Mouse (Mus musculus) T-helper 17 cell (primary cell): ENCODE data around the gene Ankrd23.

Source experiments
- in situ Hi-C, 2 experiments: fragments of 300-600 bp; cut with MboI, MseI; formaldehyde crosslinking; loops; 1 replicate in 1 of 2; 2 replicates in 1 of 2; pipeline ENCODE4 v1.15.1; 2025; ENCODE audit warnings: high pct_unique_total_duplicates in 2 of 2

Gene Ankrd23

DNA sequence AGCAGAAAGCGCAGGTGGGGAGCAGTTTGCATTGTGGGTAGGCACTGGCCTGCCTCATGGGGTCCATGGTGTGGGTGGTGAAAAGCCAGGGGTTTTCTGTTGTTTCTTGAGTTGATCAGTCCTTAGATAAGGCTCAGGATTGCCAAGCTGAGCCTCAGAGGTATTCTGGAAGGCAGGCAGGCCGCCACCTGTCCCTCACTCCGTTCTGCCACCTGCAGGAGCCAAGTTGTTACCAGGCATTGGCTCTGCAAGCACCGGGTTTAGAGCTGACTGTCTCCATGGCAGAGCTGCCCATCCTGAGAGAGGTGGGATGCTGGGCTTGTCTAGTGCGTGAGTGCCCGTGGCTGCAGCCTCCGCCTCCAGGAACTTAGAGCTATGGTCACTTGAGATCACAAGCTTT, 14.5 kb downstream of the Ankrd23 start:
- in situ Hi-C loops: no loop called here

DNA sequence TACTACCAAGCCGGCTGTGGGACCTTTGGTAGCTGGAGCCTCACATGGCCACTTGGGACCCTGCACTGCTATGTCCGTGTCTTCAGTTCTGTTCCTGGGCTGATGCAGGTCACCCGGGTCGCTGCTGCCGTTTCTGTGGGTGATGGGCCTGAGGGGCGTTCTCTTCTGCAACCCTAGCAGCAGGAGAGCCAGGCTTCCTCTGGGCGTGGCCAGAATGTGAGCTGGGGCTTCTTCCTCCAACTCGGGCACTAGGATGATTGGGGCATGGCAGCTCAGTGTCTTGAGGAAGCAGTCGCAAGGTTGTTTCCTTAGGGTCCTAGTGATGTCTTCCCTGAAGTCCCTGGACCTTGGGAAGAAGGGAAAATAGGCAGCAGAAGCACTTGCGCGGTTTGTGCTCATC, 17.1 kb downstream of the Ankrd23 start:
- in situ Hi-C loops: no loop called here

GRCm38 (mm10) chr1:36518259-36518658, 18.4 kb downstream of the Ankrd23 start:
- in situ Hi-C loops: no loop called here

- in situ Hi-C loops: no loop called here
Measured at GRCm38 (mm10) chr1:36513718-36514117, 23.0 kb downstream of the Ankrd23 start.

- in situ Hi-C loops: no loop called here
Measured at GRCm38 (mm10) chr1:36513310-36513709, 23.4 kb downstream of the Ankrd23 start.

- in situ Hi-C loops: no loop called here
Measured at GRCm38 (mm10) chr1:36512966-36513280, 23.8 kb downstream of the Ankrd23 start.

DNA sequence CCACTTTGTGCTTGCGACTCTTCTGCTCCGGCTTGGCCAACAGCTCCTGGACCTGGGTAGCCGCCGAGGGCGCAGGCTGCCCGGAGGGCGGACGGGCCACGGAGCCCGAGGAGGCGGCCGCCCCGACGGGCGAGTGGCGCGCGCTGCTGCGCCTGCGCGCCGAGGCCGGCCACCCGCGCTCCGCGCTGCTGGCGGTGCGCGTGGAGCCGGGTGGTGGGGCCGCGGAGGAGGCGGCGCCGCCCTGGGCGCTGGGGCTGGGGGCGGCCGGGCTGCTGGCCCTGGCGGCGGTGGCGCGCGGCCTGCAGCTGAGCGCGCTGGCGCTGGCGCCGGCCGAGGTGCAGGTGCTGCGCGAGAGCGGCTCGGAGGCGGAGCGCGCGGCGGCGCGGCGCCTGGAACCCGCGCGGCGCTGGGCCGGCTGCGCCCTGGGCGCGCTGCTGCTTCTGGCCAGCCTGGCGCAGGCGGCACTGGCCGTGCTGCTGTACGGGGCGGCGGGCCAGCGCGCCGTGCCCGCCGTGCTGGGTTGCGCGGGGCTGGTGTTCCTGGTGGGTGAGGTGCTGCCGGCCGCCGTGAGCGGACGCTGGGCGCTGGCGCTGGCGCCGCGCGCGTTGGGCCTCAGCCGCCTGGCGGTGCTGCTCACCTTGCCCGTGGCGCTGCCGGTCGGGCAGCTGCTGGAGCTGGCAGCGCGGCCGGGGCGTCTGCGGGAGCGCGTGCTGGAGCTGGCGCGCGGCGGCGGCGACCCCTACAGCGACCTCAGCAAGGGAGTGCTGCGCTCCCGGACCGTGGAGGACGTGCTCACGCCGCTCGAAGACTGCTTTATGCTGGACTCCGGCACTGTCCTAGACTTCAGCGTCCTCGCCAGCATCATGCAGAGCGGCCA, 24.4 kb downstream of the Ankrd23 start:
- in situ Hi-C loops: no loop called here

DNA sequence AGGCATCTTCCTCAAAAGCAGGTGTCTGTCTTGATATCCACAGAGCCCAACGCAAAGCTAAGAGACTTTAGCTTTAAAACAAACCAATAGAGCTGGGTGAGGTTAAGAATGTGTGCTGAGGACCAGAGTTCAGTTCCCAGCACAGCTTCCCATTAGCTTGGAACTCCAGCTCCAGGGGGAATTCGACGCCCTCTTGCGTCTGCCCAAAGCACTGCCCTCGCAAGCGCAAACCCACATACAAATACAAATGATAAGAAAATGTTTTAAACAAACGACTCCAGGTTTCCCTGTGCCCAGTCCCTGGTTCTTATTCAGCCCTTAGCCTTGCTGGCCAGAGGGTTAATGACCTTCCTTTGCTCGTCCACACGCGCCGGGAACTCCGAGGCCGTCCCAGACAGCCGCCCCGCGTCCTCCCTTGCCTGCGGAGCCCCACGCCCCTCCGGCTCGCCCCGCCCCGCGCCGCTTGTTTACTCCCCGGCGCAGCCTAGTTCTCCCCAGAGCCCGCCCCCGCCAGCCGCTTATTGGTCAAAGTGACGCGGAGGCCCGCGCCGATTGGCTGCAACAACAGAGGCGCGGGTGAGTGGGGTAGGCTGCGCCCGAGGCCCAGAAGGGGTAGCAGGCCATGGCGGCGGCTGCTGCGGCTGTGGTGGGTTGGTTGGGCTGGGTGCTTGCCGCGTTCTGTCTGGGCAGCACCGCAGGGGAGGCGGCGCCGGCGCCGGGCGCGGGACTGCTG, 25.2 kb downstream of the Ankrd23 start, which contains the start of gene Cnnm3:
Cnnm3 (plus strand) TSS at position 579 of the 733 bp plus-strand sequence.
- in situ Hi-C loops: no loop called here

DNA sequence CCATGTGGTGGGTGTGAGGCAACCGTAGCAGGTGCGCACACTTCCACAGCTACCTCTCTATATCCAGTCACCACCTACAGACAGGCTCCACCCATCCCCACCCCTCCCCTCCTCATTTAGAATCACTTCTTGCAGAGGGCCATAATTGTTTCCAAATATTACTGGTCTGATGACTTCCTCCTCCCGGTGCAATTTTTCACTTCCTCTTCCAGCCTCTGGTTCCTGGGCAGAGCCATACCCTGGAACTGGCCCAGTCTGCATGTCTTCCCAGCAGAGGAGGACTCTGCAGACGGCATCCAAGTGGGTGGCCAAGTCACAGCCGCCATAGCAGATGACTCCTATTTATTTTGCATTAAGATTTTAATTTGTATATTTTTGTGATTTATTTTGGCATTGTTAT, 28.4 kb downstream of the Ankrd23 start:
- in situ Hi-C loops: no loop called here

GRCm38 (mm10) chr1:36501261-36501660, 35.4 kb downstream of the Ankrd23 start:
- in situ Hi-C loops: no loop called here

DNA sequence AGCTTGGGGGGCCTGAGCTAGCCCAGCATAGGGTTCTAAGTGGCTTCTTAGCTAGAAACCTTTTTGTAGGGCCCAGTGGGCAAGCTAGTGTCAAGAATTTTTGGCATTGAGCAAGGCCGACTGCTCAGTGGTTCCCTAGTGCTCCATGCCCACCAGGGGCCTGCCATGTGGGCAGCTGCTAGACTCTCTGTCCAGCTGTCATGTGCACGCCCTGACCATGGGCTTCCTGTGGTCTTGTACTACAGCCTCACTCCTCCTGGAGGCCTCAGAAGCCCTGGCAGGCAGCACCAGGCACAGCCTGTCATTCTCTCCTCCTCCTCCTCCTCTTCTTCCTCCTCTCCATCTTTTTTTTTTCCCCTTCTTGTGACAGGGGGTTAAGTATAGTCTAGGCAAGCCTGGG, 39.4 kb downstream of the Ankrd23 start:
- in situ Hi-C loops: no loop called here

DNA sequence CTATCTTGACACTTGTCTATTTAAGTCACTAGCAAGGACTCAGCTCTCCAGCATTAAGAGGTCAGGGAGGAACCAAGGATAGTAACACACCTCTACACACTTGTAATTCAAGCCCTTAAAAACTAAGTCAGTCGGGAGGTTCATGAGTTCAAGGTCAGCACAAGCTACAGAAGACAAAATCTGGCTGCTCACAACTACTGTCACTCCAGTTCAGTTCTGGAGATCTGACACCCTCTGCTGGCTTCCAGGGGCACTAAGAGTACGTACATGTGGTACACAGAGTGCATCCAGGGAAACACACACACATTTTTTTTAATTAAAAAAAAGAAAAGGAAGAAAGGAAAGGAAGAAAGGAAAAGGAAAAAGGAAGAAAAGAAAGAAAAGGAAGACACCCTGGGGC, 40.0 kb downstream of the Ankrd23 start:
- in situ Hi-C loops: no loop called here

GRCm38 (mm10) chr1:36493299-36493698, 43.4 kb downstream of the Ankrd23 start:
- in situ Hi-C loops: no loop called here

DNA sequence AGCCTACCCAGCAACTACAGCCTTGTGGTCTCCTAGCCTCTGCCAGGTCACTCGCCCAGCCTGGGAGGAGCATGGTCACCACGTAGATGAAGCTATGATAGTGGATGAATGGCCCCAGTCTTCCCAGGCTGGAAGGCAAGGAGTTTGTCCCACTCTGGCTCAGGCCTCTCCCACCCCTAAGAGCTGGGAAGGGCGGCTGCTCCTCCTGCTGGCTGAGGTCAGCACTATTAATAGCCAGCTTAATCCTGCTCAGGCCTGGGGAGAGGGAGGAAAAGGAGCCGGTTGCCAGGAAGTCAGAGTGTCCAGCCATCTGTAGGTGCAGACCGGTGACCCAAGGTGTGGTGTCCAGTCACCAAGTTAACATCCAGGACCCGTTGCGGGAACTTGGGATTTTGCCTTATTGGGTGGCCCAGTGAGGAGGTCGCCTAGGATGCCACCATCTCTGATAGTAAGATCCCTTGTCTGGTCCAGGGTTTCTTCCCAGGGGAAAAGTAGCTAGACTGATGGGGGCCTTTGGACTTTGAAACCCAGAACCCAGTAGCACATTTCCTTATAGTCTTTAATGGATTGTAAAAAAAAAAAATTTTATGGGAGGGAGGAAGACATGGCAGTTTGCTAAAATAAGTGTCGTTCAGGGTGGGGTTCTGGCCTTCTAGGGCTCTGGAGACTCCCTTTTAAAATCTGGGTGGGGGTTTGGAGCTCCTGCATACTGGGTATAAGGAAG, 44.1 kb downstream of the Ankrd23 start:
- in situ Hi-C loops: no loop called here

DNA sequence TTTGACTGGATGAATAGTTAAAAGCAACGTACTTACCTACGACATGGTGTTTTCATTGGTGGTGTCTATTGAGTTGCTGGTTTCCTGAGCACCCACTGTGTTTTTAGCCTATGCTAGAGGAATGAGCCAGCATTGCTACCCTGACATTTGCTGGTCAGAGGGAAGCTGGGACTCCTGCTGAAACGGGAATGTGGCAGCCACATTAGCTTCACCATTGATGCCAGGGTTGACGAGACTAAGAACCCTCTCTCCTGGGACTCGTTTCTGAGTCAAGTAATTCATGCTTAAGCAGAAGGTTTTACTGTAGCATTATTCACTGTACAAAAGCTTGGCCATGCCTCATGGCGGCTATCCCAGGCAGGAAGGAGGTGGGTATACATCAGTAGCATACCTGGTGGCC, 47.0 kb downstream of the Ankrd23 start:
- in situ Hi-C loops: no loop called here

- in situ Hi-C loops: no loop called here
Measured at GRCm38 (mm10) chr1:36487111-36487510, 49.6 kb downstream of the Ankrd23 start.

DNA sequence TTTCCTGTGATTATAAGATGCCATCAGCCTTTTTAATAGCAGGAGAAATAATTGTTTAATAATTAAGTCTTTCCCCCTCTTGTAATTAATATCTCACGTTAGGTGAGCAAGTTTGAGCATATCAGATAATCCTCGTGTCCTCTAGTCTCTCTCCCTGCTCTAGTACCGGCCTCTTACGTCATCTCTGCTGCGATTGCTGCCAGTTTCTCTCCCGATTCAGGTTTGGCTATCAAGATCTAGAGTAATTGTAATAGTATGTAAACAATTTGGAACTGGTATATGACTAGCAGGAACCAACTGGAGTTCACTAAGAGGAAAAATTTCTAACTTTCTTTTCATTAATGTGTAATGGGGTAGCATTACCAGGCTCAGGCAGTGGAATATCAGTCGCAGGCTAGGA, 51.6 kb downstream of the Ankrd23 start:
- in situ Hi-C loops: no loop called here

DNA sequence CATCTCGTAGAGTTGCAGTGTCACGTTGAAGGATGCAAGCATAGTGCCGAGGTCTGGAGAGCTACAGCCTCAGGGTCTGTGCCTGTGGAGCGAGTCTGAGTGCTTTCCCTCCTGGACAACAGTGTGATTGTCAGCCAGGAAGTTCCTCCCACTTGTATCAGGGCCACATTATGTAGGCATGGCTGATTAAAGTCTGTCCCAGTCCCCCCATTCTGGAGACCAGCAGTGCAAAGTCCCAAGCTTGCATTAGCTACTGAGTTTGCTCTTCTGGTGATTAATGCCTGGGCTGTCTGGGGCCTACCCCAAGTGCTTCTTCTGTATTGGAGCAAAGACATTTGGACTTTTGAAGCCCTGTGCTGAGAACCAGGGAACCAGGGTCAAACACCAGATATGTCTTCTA, 52.9 kb downstream of the Ankrd23 start:
- in situ Hi-C loops: no loop called here
